Mouse (Mus musculus) liver, postnatal 0 days (tissue): ENCODE data around the gene Borcs5. TPM values are rescaled to one million over a fixed set of nuclear protein-coding genes. Genes with fewer than 3 reads are reported as not detected.

Experiments used
- ATAC-seq: fragments of 200-750 bp; cut with Nextera tagmentation; 2 replicates; pipeline ENCODE4 v1.8.0; 2017; ENCODE audit warnings: mild to moderate bottlenecking, moderate library complexity
- DNase-seq: peaks from one replicate; pipeline ENCODE4 v3.0.0-alpha.2; 2016
- H3K27ac ChIP-seq: fragments of 300-500 bp; sonication (generic); 2 replicates; pipeline ENCODE4 v1.5.1; 2014; ENCODE audit warnings: antibody characterized with exemption, moderate library complexity, mild to moderate bottlenecking, low read depth
- H3K27me3 ChIP-seq: fragments of 300-500 bp; sonication (generic); 2 replicates; pipeline ENCODE4 v1.6.1; 2014; ENCODE audit warnings: low read length, control low read depth, mixed read lengths; ENCODE audit not compliant: insufficient read depth
- H3K36me3 ChIP-seq: fragments of 300-500 bp; sonication (generic); replicated peaks from 2 replicates; pipeline ENCODE4 v1.6.1; 2014; ENCODE audit warnings: mild to moderate bottlenecking, control low read depth, low read length, moderate library complexity, mixed read lengths; ENCODE audit not compliant: insufficient read depth
- H3K4me1 ChIP-seq: fragments of 300-500 bp; sonication (generic); 2 replicates; pipeline ENCODE4 v1.6.1; 2014; ENCODE audit warnings: antibody characterized with exemption, mild to moderate bottlenecking, control low read depth; ENCODE audit not compliant: insufficient read depth
- H3K4me2 ChIP-seq: fragments of 300-500 bp; sonication (generic); 2 replicates; pipeline ENCODE4 v1.6.1; 2014; ENCODE audit warnings: low read depth, mild to moderate bottlenecking, low read length, moderate library complexity, mixed read lengths
- H3K4me3 ChIP-seq: fragments of 300-500 bp; sonication (generic); 2 replicates; pipeline ENCODE4 v1.5.1; 2014; ENCODE audit warnings: low read depth, low read length
- H3K9ac ChIP-seq: fragments of 300-500 bp; sonication (generic); replicated peaks from 2 replicates; pipeline ENCODE4 v1.6.1; 2014; ENCODE audit warnings: mild to moderate bottlenecking, moderate library complexity
- H3K9me3 ChIP-seq: fragments of 300-500 bp; sonication (generic); 2 replicates; pipeline ENCODE4 v1.6.1; 2016; ENCODE audit warnings: mild to moderate bottlenecking, control low read depth, low read length, mixed read lengths
- CTCF ChIP-seq: sonication (generic); IDR thresholded peaks from 2 replicates; pipeline ENCODE4 v1.5.1; 2016; ENCODE audit warnings: antibody characterized with exemption, low read depth
- EP300 ChIP-seq: IDR thresholded peaks from 2 replicates; pipeline ENCODE4 v1.6.1; 2016; ENCODE audit warnings: antibody characterized with exemption, low read depth, mild to moderate bottlenecking
- WGBS: fragments of 180-500 bp; shearing (Covaris S2); extraction: QIAGEN DNeasy Blood & Tissue Kit; methylation state at CpG from one replicate; pipeline ENCODE4 v1.1.7; 2014; ENCODE audit not compliant: insufficient replicate concordance; 5-methylcytosine and 5-hydroxymethylcytosine counted together
- polyA plus RNA-seq: library from polyadenylated mRNA; unstranded; fragments of >200 nt; fragmentation: Nextera tagmentation; extraction: Ambion mirVana; gene quantifications from 2 replicates; pipeline ENCODE4 v1.2.1, GENCODE M21; 2015

Gene Borcs5
- polyA plus RNA-seq, 1 experiment from 2014 or later, result 8.3 TPM

- no peaks in the 10 kb centered on the region for H3K9me3 ChIP-seq
- H3K4me3 ChIP-seq, result no peak overlapping the region
- no peak overlapping the region for H3K4me2 ChIP-seq
- H3K36me3 ChIP-seq, result peaks cover 28% of the 10 kb centered on the region
- DNase-seq (no peak), ATAC-seq (no peak)
- TF ChIP-seq EP300 (no peak), CTCF (no peak)
- H3K27me3 ChIP-seq, result no peaks in the 10 kb centered on the region
- H3K4me1 ChIP-seq, result peaks cover 9% of the 10 kb centered on the region
- H3K27ac ChIP-seq, result no peak overlapping the region
- WGBS, result 81% methylated on average over 6 of the region's 6 CpGs
- H3K9ac ChIP-seq, result no peak overlapping the region
Observed at GRCm38 (mm10) chr6:134721729-134722269, 82.5 kb downstream of the Borcs5 start.

- H3K4me2 ChIP-seq, result no peak overlapping the region
- whole genome bisulfite sequencing, result 84% methylated on average over 8 of the region's 8 CpGs
- peaks cover 24% of the 10 kb centered on the region for H3K36me3 ChIP-seq
- DNase-seq (no peak), ATAC-seq (no peak)
- TF ChIP-seq EP300, result no peak
- no peak for TF ChIP-seq CTCF
- peaks cover 9% of the 10 kb centered on the region for H3K4me1 ChIP-seq
- H3K27me3 ChIP-seq, result no peaks in the 10 kb centered on the region
- no peak overlapping the region for H3K4me3 ChIP-seq
- H3K9me3 ChIP-seq, result no peaks in the 10 kb centered on the region
- no peak overlapping the region for H3K9ac ChIP-seq
- H3K27ac ChIP-seq, result peak overlapping the region; percentile 53; the same call in 1 of the 2 replicates
Observed at GRCm38 (mm10) chr6:134722906-134723305, 83.6 kb downstream of the Borcs5 start.

- WGBS, result 96% methylated on average over 7 of the region's 7 CpGs
Observed at GRCm38 (mm10) chr6:134723326-134723725, 84.0 kb downstream of the Borcs5 start.

GRCm38 (mm10) chr6:134723833-134724553 lies 84.7 kb downstream of the Borcs5 start:
- H3K27me3 ChIP-seq, result no peaks in the 10 kb centered on the region
- no peak overlapping the region for H3K4me3 ChIP-seq
- ATAC-seq, result peak; percentile 88
- H3K9me3 ChIP-seq, result no peaks in the 10 kb centered on the region
- TF ChIP-seq EP300 (peak; percentile 57; the same call in 1 of the 2 replicates), CTCF (no peak)
- H3K36me3 ChIP-seq, result peaks cover 17% of the 10 kb centered on the region
- H3K4me2 ChIP-seq, result no peak overlapping the region
- H3K4me1 ChIP-seq, result peaks cover 9% of the 10 kb centered on the region
- DNase-seq, result peak; percentile 64
- no peak overlapping the region for H3K9ac ChIP-seq
- WGBS, result 68% methylated on average over 9 of the region's 9 CpGs
- H3K27ac ChIP-seq, result peak overlapping the region; percentile 53

More at GRCm38 (mm10) chr6:134723326-134723725, 84.0 kb downstream of the Borcs5 start:
- Histone ChIP-seq H3K4me3 (no peak overlapping the region), H3K4me2 (no peak overlapping the region), H3K27ac (peak overlapping the region; percentile 53), H3K36me3 (peaks cover 24% of the 10 kb centered on the region), H3K27me3 (no peaks in the 10 kb centered on the region), H3K9ac (no peak overlapping the region), H3K9me3 (no peaks in the 10 kb centered on the region), H3K4me1 (peaks cover 9% of the 10 kb centered on the region)
- no peak for ATAC-seq
- no peak for DNase-seq
- no peak for TF ChIP-seq CTCF
- TF ChIP-seq EP300, result no peak

DNA sequence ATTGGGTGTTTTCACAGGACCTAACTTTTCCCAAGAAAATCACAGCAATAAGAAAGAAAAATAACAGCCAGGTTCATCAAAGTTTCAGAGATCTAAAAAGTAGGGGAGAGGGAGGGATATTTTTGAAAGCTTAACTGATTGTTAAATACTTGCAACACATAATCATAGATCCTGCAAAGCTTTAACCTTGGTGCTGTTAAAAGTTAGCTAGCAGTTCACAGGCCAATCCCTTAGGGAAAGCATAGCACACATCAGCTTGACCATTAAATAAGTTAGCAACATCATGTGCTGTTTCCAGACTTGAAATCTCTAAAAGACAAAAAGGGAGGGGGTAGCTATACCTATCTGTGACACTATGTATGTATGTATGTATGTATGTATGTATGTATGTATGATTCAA lies 86.1 kb downstream of the Borcs5 start:
- DNase-seq (no peak), ATAC-seq (no peak)
- TF ChIP-seq CTCF (no peak), EP300 (no peak)
- Histone ChIP-seq H3K9me3 (no peaks in the 10 kb centered on the region), H3K4me2 (no peak overlapping the region), H3K9ac (no peak overlapping the region), H3K36me3 (peaks cover 10% of the 10 kb centered on the region), H3K4me1 (peaks cover 9% of the 10 kb centered on the region), H3K4me3 (no peak overlapping the region), H3K27me3 (no peaks in the 10 kb centered on the region), H3K27ac (peak overlapping the region; percentile 64)

DNA sequence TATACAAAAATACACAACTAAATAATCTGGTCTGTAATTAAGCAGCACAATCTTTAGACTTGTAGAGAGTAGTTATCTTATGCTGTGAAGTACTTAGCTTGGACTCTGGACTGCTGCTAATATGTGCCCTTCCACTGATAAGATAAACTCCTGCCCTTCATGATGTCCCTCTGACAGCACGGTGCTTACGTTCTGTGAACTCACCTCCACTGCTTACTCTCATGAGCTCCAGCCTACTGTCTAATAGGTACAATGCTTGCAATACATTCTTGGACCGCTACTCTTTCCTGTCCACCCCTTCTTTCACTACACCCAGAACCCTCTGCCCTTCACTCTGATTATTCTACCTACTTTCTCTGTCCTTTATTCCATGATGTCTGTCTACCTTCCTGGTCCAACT lies 91.7 kb downstream of the Borcs5 start:
- peak; percentile 66 for ATAC-seq
- TF ChIP-seq CTCF (no peak), EP300 (no peak)

More for the DNA sequence above, 91.7 kb downstream of the Borcs5 start:
- H3K36me3 ChIP-seq, result no peaks in the 10 kb centered on the region; the same call in 1 of the 2 replicates
- no peaks in the 10 kb centered on the region for H3K9me3 ChIP-seq
- no peak for DNase-seq
- H3K9ac ChIP-seq, result no peak overlapping the region
- 41% methylated on average over 3 of the region's 3 CpGs for WGBS
- no peaks in the 10 kb centered on the region for H3K27me3 ChIP-seq
- H3K4me3 ChIP-seq, result no peak overlapping the region
- peaks cover 5% of the 10 kb centered on the region; the same call in 1 of the 2 replicates for H3K4me1 ChIP-seq
- H3K4me2 ChIP-seq, result no peak overlapping the region
- H3K27ac ChIP-seq, result no peak overlapping the region
